26 mouse cellular contexts compared by ENCODE assay signal in the genomic region with DNA sequence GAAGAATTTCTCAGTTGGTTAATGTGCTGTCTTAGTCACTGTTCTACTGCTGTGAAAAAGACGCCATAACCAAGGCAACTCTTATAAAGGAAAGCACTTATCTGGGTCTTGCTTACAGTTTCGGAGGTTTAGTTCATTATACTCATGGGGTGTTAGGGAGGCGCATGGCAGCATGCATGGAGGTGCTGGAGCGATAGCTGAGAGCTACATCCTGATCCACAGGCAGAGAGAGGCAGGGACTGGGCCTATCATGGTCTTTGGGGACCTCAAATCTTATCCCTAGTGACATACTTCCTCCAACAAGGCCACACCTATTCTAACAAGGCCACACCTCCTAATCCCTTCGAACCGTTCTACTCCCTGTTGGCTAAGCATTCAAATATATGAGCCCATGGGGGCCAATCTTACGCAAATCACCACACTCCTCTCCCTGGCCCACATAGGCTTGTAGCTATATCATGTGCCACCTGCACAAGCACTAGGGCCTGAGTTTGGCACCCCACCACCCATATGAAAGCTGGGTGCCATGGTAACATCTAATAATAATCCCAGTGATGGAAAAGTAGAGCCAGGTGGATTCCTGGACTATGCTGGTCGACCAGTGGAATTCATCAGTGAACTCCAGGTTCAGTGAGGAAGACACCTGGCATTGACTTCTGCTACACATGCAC. TPM values are rescaled to one million over a fixed set of nuclear protein-coding genes. Genes with fewer than 3 reads are reported as not detected.
DNase-seq lines count a peak whose midpoint lies in the region; ATAC-seq and TF ChIP-seq lines count a peak whose summit lies in the region.
"Had no signal": no experiment of that assay in that cellular context is flagged by ENCODE, and none has a peak within 500 bp of the region (broad histone marks: within the 10 kb centered on the region; RNA-seq: fewer than 3 reads in every experiment).

No protein-coding gene starts in this region.

- no peak overlapping the region for H3K27ac ChIP-seq in forebrain, embryonic 15.5 days (replicated peaks)
- no peak overlapping the region for H3K27ac ChIP-seq in forebrain, embryonic 16.5 days (ENCODE audit: low read length)
- H3K27ac ChIP-seq in heart, embryonic 10.5 days, result no peak overlapping the region
- H3K27ac ChIP-seq in heart, embryonic 11.5 days (ENCODE audit: low read depth, low read length), result no peak overlapping the region
- no peak overlapping the region for H3K27ac ChIP-seq in liver, postnatal 0 days (ENCODE audit: low read depth)
- H3K27ac ChIP-seq: forebrain, embryonic 10.5 days; gastrocnemius, adult 2 months; heart, embryonic 15.5 days; hindbrain, embryonic 10.5 days; hindbrain, embryonic 15.5 days had no signal

- H3K4me2 ChIP-seq in forebrain, embryonic 15.5 days (replicated peaks), result no peak overlapping the region
- no peak overlapping the region for H3K4me2 ChIP-seq in forebrain, embryonic 16.5 days (ENCODE audit: low read length)
- no peak overlapping the region for H3K4me2 ChIP-seq in heart, embryonic 11.5 days
- no peak overlapping the region for H3K4me2 ChIP-seq in liver, postnatal 0 days (ENCODE audit: low read depth, low read length)
- H3K4me2 ChIP-seq: heart, embryonic 12.5 days; heart, embryonic 15.5 days; hindbrain, embryonic 15.5 days had no signal

- H3K27me3 ChIP-seq in forebrain, embryonic 15.5 days, result no peaks in the 10 kb centered on the region
- H3K27me3 ChIP-seq in forebrain, embryonic 16.5 days (replicated peaks; ENCODE audit: control insufficient read depth, insufficient read depth, low read length), result no peaks in the 10 kb centered on the region
- no peaks in the 10 kb centered on the region for H3K27me3 ChIP-seq in heart, embryonic 10.5 days (ENCODE audit: insufficient read depth, poor library complexity, severe bottlenecking)
- no peaks in the 10 kb centered on the region for H3K27me3 ChIP-seq in heart, embryonic 11.5 days (ENCODE audit: control insufficient read depth, insufficient read depth, low read length)
- H3K27me3 ChIP-seq in liver, postnatal 0 days (ENCODE audit: insufficient read depth, low read length), result no peaks in the 10 kb centered on the region
- H3K27me3 ChIP-seq: heart, embryonic 12.5 days; heart, embryonic 15.5 days; hindbrain, embryonic 15.5 days had no signal

- peak; percentile 52 for DNase-seq in heart, embryonic 10.5 days (ENCODE audit: low spot score)
- DNase-seq in liver, postnatal 0 days, result peak; percentile 4
- no peak for DNase-seq in liver
- peak; percentile 21 for DNase-seq in brain, embryonic 14.5 days (ENCODE audit: low read depth)
- DNase-seq: adrenal gland, adult 8-10 months; adrenal gland, postnatal 25 days; cerebellum, adult 18-20 months; cerebellum, adult 9-10 months; cerebellum, postnatal 14 days; gastrocnemius, adult 2 months; gastrocnemius, postnatal 14 days; heart, adult 18-20 months; heart, postnatal 10 days; heart, postnatal 36 days had no signal

- TF ChIP-seq POLR2A in brain, embryonic 14.5 days (IDR thresholded peaks at IDR 0.05; ENCODE audit: borderline replicate concordance, extremely low read depth, insufficient read depth, insufficient read length, poor library complexity, severe bottlenecking), result no peak

- H3K9me3 ChIP-seq in forebrain, embryonic 15.5 days, result no peaks in the 10 kb centered on the region
- H3K9me3 ChIP-seq in forebrain, embryonic 16.5 days (ENCODE audit: control insufficient read depth, low read length), result no peaks in the 10 kb centered on the region
- H3K9me3 ChIP-seq in heart, embryonic 10.5 days, result no peaks in the 10 kb centered on the region
- no peaks in the 10 kb centered on the region for H3K9me3 ChIP-seq in heart, embryonic 11.5 days (replicated peaks; ENCODE audit: control insufficient read depth, low read length)
- no peaks in the 10 kb centered on the region for H3K9me3 ChIP-seq in liver, postnatal 0 days (ENCODE audit: low read length)
- H3K9me3 ChIP-seq: forebrain, embryonic 10.5 days; heart, embryonic 12.5 days; heart, embryonic 15.5 days; hindbrain, embryonic 10.5 days; hindbrain, embryonic 15.5 days had no signal

- TF ChIP-seq CTCF in liver, postnatal 0 days (IDR thresholded peaks at IDR 0.05; ENCODE audit: low read depth), result no peak
- no peak for TF ChIP-seq CTCF in brain, embryonic 14.5 days (IDR thresholded peaks at IDR 0.05; ENCODE audit: borderline replicate concordance, extremely low read depth, insufficient read depth, insufficient read length)

- 64% methylated on average over 8 of the region's 8 CpGs for WGBS in forebrain, embryonic 15.5 days
- WGBS in forebrain, embryonic 16.5 days, result 56% methylated on average over 8 of the region's 8 CpGs
- 77% methylated on average over 8 of the region's 8 CpGs for WGBS in heart, embryonic 10.5 days
- 81% methylated on average over 8 of the region's 8 CpGs for WGBS in heart, embryonic 11.5 days (ENCODE audit: insufficient replicate concordance)
- WGBS in liver, postnatal 0 days (ENCODE audit: insufficient replicate concordance), result 81% methylated on average over 8 of the region's 8 CpGs

- no peak overlapping the region for H3K9ac ChIP-seq in forebrain, embryonic 15.5 days (replicated peaks)
- no peak overlapping the region for H3K9ac ChIP-seq in forebrain, embryonic 16.5 days (replicated peaks; ENCODE audit: low read depth, low read length)
- no peak overlapping the region for H3K9ac ChIP-seq in heart, embryonic 11.5 days (ENCODE audit: low read depth, low read length)
- no peak overlapping the region for H3K9ac ChIP-seq in liver, postnatal 0 days (replicated peaks)
- H3K9ac ChIP-seq: heart, embryonic 12.5 days; heart, embryonic 15.5 days; hindbrain, embryonic 15.5 days had no signal

- no peaks in the 10 kb centered on the region for H3K4me1 ChIP-seq in forebrain, embryonic 15.5 days
- no peaks in the 10 kb centered on the region for H3K4me1 ChIP-seq in forebrain, embryonic 16.5 days (replicated peaks; ENCODE audit: control insufficient read depth, insufficient read depth, low read length)
- H3K4me1 ChIP-seq in heart, embryonic 10.5 days, result no peaks in the 10 kb centered on the region
- H3K4me1 ChIP-seq in heart, embryonic 11.5 days (ENCODE audit: control insufficient read depth, insufficient read depth, low read length), result no peaks in the 10 kb centered on the region
- no peaks in the 10 kb centered on the region for H3K4me1 ChIP-seq in liver, postnatal 0 days (ENCODE audit: insufficient read depth)
- H3K4me1 ChIP-seq: forebrain, embryonic 10.5 days; heart, embryonic 12.5 days; heart, embryonic 15.5 days; hindbrain, embryonic 10.5 days; hindbrain, embryonic 15.5 days had no signal

- peak; percentile 51; the same call in 1 of the 2 replicates for ATAC-seq in forebrain, embryonic 15.5 days (replicated peaks)
- ATAC-seq in forebrain, embryonic 16.5 days, result no peak
- ATAC-seq in heart, embryonic 11.5 days (replicated peaks; ENCODE audit: insufficient number of reproducible peaks, low FRiP score, low TSS enrichment), result no peak
- no peak for ATAC-seq in liver, postnatal 0 days
- ATAC-seq: activated CD4-positive, CD25-positive, alpha-beta regulatory T cell, adult 4 months; forebrain, embryonic 14.5 days; inflammation-experienced regulatory T-cells, adult 6 months; intestine, embryonic 16.5 days had no signal

- no peak for TF ChIP-seq EP300 in liver, postnatal 0 days (IDR thresholded peaks at IDR 0.05; ENCODE audit: low read depth)

- H3K4me3 ChIP-seq in forebrain, embryonic 15.5 days, result no peak overlapping the region
- H3K4me3 ChIP-seq in forebrain, embryonic 16.5 days (replicated peaks; ENCODE audit: low read length), result no peak overlapping the region
- no peak overlapping the region for H3K4me3 ChIP-seq in heart, embryonic 10.5 days
- H3K4me3 ChIP-seq in heart, embryonic 11.5 days (ENCODE audit: low read depth, low read length), result no peak overlapping the region
- H3K4me3 ChIP-seq in liver, postnatal 0 days (ENCODE audit: low read depth, low read length), result no peak overlapping the region
- H3K4me3 ChIP-seq: forebrain, embryonic 10.5 days; gastrocnemius, adult 2 months; heart, embryonic 12.5 days; heart, embryonic 15.5 days; hindbrain, embryonic 10.5 days; hindbrain, embryonic 15.5 days had no signal

- H3K36me3 ChIP-seq in forebrain, embryonic 15.5 days, result no peaks in the 10 kb centered on the region
- H3K36me3 ChIP-seq in forebrain, embryonic 16.5 days (ENCODE audit: control insufficient read depth, insufficient read depth), result no peaks in the 10 kb centered on the region
- H3K36me3 ChIP-seq in heart, embryonic 10.5 days, result no peaks in the 10 kb centered on the region
- H3K36me3 ChIP-seq in heart, embryonic 11.5 days (ENCODE audit: control insufficient read depth, insufficient read depth, low read length), result no peaks in the 10 kb centered on the region
- no peaks in the 10 kb centered on the region for H3K36me3 ChIP-seq in liver, postnatal 0 days (replicated peaks; ENCODE audit: insufficient read depth, low read length)
- H3K36me3 ChIP-seq: forebrain, embryonic 10.5 days; heart, embryonic 12.5 days; heart, embryonic 15.5 days; hindbrain, embryonic 10.5 days; hindbrain, embryonic 15.5 days had no signal

RNA-seq across cellular contexts. Expression of gene Txndc5, which starts 15.0 kb away (rescaled TPM):
- polyA plus RNA-seq in forebrain, embryonic 15.5 days (2015; fragmentation: Nextera tagmentation; extraction: Ambion mirVana), result 56.0 and 60.5 TPM in 2 replicates
- 59.8 and 68.9 TPM in 2 replicates for polyA plus RNA-seq in forebrain, embryonic 16.5 days (2015; fragmentation: Nextera tagmentation; extraction: Ambion mirVana)
- polyA plus RNA-seq in heart, embryonic 10.5 days (2016; fragmentation: Nextera tagmentation; extraction: Ambion mirVana), result 242 and 256 TPM in 2 replicates
- 205 and 250 TPM in 2 replicates for polyA plus RNA-seq in heart, embryonic 11.5 days (2014; fragmentation: Nextera tagmentation; extraction: Ambion mirVana)
- polyA plus RNA-seq in liver, postnatal 0 days (2015; fragmentation: Nextera tagmentation; extraction: Ambion mirVana), result 80.6 and 87.0 TPM in 2 replicates
- 35.7 and 59.6 TPM in 2 replicates for polyA plus RNA-seq in brain, embryonic 14.5 days (2012; rRNA removed)
